Mouse (Mus musculus) heart, embryonic 10.5 days (tissue): ENCODE measurements around the gene Bckdhb. TPM values are rescaled to one million over a fixed set of nuclear protein-coding genes. Genes with fewer than 3 reads are reported as not detected.

Source experiments
- DNase-seq: peaks from one replicate; pipeline ENCODE4 v3.0.0-alpha.2; 2017; ENCODE audit warnings: low spot score
- H3K27ac ChIP-seq: fragments of 300-500 bp; sonication (generic); 2 replicates; pipeline ENCODE4 v1.5.1; 2016; ENCODE audit warnings: mild to moderate bottlenecking
- H3K27me3 ChIP-seq: fragments of 300-500 bp; sonication (generic); 2 replicates; pipeline ENCODE4 v1.6.1; 2016; ENCODE audit warnings: mild to moderate bottlenecking; ENCODE audit not compliant: poor library complexity, insufficient read depth, severe bottlenecking
- H3K36me3 ChIP-seq: fragments of 300-500 bp; sonication (generic); 2 replicates; pipeline ENCODE4 v1.6.1; 2016; ENCODE audit warnings: mild to moderate bottlenecking, moderate library complexity
- H3K4me1 ChIP-seq: fragments of 300-500 bp; sonication (generic); 2 replicates; pipeline ENCODE4 v1.6.1; 2016; ENCODE audit warnings: mild to moderate bottlenecking
- H3K4me3 ChIP-seq: fragments of 300-500 bp; sonication (generic); 2 replicates; pipeline ENCODE4 v1.5.1; 2016; ENCODE audit warnings: mild to moderate bottlenecking, moderate library complexity
- H3K9me3 ChIP-seq: fragments of 300-500 bp; sonication (generic); 2 replicates; pipeline ENCODE4 v1.6.1; 2016; ENCODE audit warnings: mild to moderate bottlenecking, moderate library complexity
- WGBS: fragments of 180-500 bp; shearing (Covaris S2); methylation state at CpG from one replicate; pipeline ENCODE4 v1.1.7; 2016; 5-methylcytosine and 5-hydroxymethylcytosine counted together
- polyA plus RNA-seq: library from polyadenylated mRNA; unstranded; fragments of >200 nt; fragmentation: Nextera tagmentation; extraction: Ambion mirVana; gene quantifications from 2 replicates; pipeline ENCODE4 v1.2.1, GENCODE M21; 2016

Gene Bckdhb
- polyA plus RNA-seq, 1 experiment from 2014 or later = 49.6 TPM

DNA sequence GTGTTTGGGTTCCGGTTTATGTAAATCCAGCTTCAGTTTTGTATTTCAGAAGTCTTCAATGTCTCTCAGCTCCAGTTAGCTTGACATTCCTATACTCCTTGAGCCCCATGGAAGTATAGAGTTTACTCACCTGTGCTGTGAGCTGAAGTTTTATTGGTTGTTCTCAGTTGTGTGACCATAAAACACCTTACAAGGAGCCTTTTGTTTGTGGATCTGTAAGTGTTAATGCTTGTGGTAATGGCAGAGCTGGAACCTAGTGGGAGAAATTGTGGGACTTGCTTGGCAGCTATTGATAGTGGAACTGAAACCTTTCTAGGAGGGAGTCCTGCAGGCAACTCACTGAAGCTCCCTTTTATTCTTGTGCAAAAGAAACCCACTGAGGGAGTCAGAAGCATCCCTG, 112.3 kb downstream of the Bckdhb start:
- WGBS = 86% methylated on average over 1 of the region's 1 CpGs
- Histone ChIP-seq H3K4me3 (no peak overlapping the region), H3K9me3 (no peaks in the 10 kb centered on the region), H3K27me3 (no peaks in the 10 kb centered on the region), H3K27ac (no peak overlapping the region), H3K36me3 (no peaks in the 10 kb centered on the region), H3K4me1 (peaks cover 8% of the 10 kb centered on the region; the same call in 1 of the 2 replicates)
- no peak for DNase-seq

DNA sequence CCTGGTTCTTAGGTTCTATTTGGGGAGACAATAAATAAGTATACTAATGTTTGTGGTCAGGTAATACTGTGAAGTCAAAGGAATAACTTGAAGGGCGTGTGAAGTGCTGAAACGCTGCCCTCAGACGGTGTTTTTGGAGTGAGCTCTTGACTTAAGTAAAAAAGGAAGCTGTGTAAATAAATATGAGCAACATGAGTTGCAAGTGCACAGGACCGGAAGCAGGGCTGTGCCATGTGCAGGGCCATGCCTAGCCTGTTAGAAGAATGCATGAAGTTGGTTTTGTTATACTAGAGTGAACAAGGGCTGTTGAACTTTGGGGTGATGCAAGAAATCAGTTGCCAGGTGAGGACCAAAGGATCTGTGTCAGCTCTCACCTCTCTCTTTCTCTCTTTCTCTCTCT, 114.0 kb downstream of the Bckdhb start:
- WGBS = 86% methylated on average over 4 of the region's 4 CpGs
- no peak for DNase-seq
- Histone ChIP-seq H3K4me3 (no peak overlapping the region), H3K9me3 (no peaks in the 10 kb centered on the region), H3K27ac (no peak overlapping the region), H3K36me3 (no peaks in the 10 kb centered on the region), H3K4me1 (no peaks in the 10 kb centered on the region), H3K27me3 (no peaks in the 10 kb centered on the region)

DNA sequence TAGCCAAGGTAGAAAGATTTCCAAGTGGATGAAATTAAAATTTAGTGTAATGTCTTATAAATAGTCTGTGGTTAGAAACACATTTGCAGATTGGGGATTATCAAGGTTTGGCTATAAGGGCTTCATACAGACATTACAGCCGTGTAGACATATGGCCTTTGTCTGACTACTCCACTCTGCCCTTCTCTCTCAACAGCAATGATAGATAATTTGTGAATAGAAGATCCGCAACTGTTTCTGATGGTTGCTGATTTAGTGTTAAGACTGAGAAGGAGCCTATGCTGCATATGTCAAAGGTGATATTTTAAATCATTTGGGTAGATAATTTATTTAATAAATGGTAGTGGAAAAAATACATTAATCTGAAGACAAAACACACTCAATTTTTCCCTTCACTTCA, 115.4 kb downstream of the Bckdhb start:
- H3K9me3 ChIP-seq = no peaks in the 10 kb centered on the region
- no peaks in the 10 kb centered on the region for H3K27me3 ChIP-seq
- H3K4me1 ChIP-seq = no peaks in the 10 kb centered on the region
- no peak overlapping the region for H3K4me3 ChIP-seq
- no peaks in the 10 kb centered on the region for H3K36me3 ChIP-seq
- H3K27ac ChIP-seq = no peak overlapping the region
- no peak for DNase-seq
- 77% methylated on average over 2 of the region's 2 CpGs for WGBS

DNA sequence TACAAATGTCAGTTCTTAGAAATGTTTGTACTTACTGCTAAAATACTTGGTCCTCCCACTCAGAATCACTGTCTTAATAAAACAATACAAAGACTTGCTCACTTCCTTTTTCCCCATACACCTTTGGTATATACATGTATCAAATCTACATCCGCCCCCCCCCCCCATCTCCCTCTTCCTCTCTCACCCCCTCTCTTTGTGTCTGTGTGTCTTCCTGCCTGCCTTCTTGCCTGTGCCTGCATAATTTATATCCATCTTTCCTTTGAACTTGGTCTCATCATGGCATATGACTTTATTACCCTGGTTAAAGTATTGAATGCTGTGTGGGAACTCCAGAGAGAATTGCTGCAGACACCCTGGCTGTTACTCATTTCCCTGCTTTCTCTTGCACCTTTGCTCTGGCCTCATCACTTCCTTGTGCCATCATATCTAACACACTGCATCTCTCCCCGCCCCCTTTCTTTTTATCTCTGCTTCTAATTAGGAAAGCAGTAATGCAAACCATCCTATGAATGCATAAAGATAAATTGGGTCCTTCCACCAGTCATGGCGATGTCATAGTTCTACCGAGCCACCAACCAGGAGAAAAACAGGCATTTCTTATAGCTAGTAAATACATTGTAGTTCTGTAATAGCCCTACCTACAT, 116.8 kb downstream of the Bckdhb start:
- Histone ChIP-seq H3K27me3 (no peaks in the 10 kb centered on the region), H3K36me3 (no peaks in the 10 kb centered on the region), H3K9me3 (no peaks in the 10 kb centered on the region), H3K27ac (no peak overlapping the region), H3K4me1 (peaks cover 3% of the 10 kb centered on the region; the same call in 1 of the 2 replicates), H3K4me3 (no peak overlapping the region)
- WGBS = 72% methylated on average over 4 of the region's 4 CpGs
- DNase-seq = no peak

DNA sequence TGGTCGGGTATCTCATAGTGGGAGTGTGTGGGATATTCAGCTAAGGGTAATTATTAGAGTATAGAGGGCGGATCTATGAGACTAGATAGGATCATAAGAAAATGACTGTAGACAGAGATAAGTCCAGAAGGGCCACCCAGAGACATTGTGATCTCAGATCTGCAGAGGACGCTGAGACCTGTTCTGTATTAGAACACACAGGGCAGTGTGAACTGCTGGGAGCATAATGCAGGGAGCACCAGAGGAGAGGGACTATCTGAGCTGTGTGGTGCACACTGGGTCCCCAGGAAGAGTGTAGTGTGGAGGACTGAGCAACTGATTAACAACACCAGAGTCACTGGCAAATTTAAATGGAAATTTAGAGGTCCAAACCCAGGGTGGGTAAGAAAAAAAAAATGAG, 117.6 kb downstream of the Bckdhb start:
- no peaks in the 10 kb centered on the region for H3K27me3 ChIP-seq
- H3K4me1 ChIP-seq = peaks cover 3% of the 10 kb centered on the region; the same call in 1 of the 2 replicates
- H3K4me3 ChIP-seq = no peak overlapping the region
- WGBS = 80% methylated on average over 3 of the region's 3 CpGs
- no peaks in the 10 kb centered on the region for H3K36me3 ChIP-seq
- DNase-seq = no peak
- no peaks in the 10 kb centered on the region for H3K9me3 ChIP-seq
- H3K27ac ChIP-seq = no peak overlapping the region

DNA sequence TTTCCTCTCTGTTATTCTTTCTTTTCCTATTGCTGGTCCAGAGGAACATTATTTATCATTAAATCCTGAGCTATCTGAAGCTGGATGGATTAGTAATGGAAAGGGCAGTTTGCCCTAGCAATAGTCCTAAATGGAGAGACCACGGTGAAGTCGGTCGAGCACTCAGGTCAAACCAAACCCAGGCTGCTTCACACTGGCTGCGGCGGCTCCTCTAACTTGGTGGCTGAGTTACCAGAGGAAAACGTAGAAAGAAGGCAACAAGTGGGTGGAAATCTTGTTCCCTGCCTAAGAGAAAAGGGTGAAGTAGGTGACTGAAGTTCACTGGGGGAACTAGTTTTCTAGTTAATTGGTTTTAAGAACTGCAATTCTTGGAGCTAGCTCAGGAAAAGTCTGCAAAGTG, 119.2 kb downstream of the Bckdhb start:
- Histone ChIP-seq H3K27ac (no peak overlapping the region), H3K9me3 (no peaks in the 10 kb centered on the region), H3K27me3 (no peaks in the 10 kb centered on the region), H3K4me1 (peaks cover 7% of the 10 kb centered on the region), H3K4me3 (no peak overlapping the region), H3K36me3 (no peaks in the 10 kb centered on the region)
- no peak for DNase-seq
- 90% methylated on average over 6 of the region's 6 CpGs for WGBS

DNA sequence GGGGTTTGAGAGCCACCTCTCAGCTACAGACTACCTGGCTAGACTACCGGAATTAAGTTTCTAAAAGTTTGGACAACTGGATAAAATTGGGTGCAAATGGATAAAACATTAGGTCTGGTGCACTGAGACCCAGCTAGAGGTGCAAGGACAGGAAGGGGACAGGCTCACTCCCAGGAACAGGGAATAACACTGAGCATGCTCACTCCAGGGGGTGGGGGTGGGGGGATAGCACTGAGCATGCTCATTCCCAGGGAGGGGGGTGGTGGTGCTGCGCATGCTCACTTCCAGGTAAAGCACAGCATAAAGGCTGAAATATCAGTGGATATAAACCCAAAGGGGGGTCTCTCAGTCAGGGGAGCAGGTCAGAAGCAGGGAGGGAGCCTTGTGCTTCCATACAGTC, 120.7 kb downstream of the Bckdhb start:
- 94% methylated on average over 2 of the region's 2 CpGs for WGBS
- Histone ChIP-seq H3K27ac (no peak overlapping the region), H3K4me3 (no peak overlapping the region), H3K36me3 (no peaks in the 10 kb centered on the region), H3K4me1 (peaks cover 10% of the 10 kb centered on the region), H3K27me3 (no peaks in the 10 kb centered on the region), H3K9me3 (no peaks in the 10 kb centered on the region)
- no peak for DNase-seq

DNA sequence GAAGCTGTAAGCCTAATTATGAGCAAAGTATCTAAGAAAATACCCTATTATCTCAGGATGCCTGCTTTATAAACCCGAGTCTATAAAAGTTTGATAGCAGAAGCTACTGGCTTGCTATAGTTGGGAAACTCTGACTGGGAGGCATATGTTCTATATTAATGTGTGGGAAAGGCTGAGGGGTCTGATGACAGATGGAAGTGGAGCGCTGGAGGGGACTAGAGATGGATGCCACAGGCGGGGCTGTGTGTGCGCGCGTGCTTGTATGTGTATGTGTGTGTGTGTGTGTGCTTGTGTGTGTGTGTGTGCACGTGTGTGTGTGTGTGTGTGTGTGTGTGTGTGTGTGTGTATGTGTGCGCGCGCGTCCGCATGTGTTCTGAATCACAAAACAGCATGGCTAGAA, 121.4 kb downstream of the Bckdhb start:
- Histone ChIP-seq H3K27ac (no peak overlapping the region), H3K9me3 (no peaks in the 10 kb centered on the region), H3K36me3 (no peaks in the 10 kb centered on the region), H3K4me3 (no peak overlapping the region), H3K4me1 (peaks cover 10% of the 10 kb centered on the region), H3K27me3 (no peaks in the 10 kb centered on the region)
- no peak for DNase-seq
- WGBS = 91% methylated on average over 12 of the region's 12 CpGs

DNA sequence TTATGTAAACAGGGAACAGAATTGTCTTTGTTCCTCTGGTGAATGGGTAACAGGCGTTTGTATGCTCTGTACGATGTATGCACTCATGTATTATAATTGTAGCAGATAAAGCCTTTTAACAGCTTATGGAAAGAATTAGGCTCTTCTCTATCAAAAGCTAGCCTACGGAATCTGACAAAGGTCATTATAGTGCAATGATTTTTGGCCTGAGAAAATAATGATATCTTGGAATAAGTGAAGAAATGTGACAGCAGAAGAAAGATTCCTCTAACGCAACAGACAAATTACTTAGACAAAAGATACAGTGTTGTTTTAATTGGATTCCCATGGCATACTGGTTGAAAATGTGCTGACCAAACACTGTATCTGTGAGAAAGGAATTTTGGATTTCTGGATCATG, 122.0 kb downstream of the Bckdhb start:
- Histone ChIP-seq H3K36me3 (no peaks in the 10 kb centered on the region), H3K27ac (no peak overlapping the region), H3K4me1 (peaks cover 10% of the 10 kb centered on the region), H3K4me3 (no peak overlapping the region), H3K9me3 (no peaks in the 10 kb centered on the region), H3K27me3 (no peaks in the 10 kb centered on the region)
- DNase-seq = no peak
- WGBS = 66% methylated on average over 4 of the region's 4 CpGs

DNA sequence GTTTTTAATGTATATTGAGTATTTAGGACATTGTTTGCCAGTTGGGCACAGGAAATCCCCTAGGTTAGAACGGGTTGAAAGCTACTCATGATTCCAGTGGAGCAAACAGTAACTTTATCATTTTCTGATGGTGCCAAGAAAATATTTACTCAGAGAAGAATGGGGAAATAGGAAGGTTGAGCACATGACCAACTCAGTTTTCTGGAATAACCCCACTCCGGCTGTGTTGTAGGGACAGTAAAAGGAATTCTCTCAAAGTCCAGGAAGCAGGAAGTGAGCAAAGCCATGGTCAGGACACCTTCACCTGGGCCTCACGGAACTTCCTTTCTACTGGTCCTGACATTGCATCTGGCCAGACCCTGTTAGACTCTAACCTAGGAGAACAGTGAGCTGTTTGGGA, 122.5 kb downstream of the Bckdhb start:
- Histone ChIP-seq H3K27ac (no peak overlapping the region), H3K4me1 (peaks cover 10% of the 10 kb centered on the region)
- 86% methylated on average over 3 of the region's 3 CpGs for WGBS

DNA sequence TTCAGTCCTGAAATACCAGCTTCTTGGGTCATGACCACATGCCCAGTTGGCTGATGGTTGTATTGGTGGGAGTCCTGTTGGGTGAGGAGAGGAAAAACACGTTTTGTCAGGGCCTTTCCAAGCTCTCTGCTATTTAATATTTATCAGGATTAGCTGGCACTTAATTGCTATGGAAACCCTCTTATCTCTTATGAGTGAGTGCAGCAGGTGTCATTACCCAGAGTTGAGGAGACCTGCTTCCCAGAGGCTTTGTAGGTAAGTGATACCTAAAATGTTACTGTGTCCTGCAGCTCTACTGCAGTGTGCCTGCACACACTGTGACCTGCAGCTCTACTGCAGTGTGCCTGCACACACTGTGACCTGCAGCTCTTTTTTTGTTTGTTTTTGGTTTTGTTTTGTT, 124.2 kb downstream of the Bckdhb start:
- no peak overlapping the region for H3K27ac ChIP-seq
- H3K27me3 ChIP-seq = no peaks in the 10 kb centered on the region
- no peak overlapping the region for H3K4me3 ChIP-seq
- 19% methylated on average over 1 of the region's 1 CpGs for WGBS
- H3K4me1 ChIP-seq = peaks cover 10% of the 10 kb centered on the region
- no peak for DNase-seq
- no peaks in the 10 kb centered on the region for H3K36me3 ChIP-seq
- H3K9me3 ChIP-seq = no peaks in the 10 kb centered on the region

More for the DNA sequence above, 122.5 kb downstream of the Bckdhb start:
- H3K36me3 ChIP-seq = no peaks in the 10 kb centered on the region
- no peaks in the 10 kb centered on the region for H3K9me3 ChIP-seq
- no peaks in the 10 kb centered on the region for H3K27me3 ChIP-seq
- DNase-seq = no peak
- H3K4me3 ChIP-seq = no peak overlapping the region

DNA sequence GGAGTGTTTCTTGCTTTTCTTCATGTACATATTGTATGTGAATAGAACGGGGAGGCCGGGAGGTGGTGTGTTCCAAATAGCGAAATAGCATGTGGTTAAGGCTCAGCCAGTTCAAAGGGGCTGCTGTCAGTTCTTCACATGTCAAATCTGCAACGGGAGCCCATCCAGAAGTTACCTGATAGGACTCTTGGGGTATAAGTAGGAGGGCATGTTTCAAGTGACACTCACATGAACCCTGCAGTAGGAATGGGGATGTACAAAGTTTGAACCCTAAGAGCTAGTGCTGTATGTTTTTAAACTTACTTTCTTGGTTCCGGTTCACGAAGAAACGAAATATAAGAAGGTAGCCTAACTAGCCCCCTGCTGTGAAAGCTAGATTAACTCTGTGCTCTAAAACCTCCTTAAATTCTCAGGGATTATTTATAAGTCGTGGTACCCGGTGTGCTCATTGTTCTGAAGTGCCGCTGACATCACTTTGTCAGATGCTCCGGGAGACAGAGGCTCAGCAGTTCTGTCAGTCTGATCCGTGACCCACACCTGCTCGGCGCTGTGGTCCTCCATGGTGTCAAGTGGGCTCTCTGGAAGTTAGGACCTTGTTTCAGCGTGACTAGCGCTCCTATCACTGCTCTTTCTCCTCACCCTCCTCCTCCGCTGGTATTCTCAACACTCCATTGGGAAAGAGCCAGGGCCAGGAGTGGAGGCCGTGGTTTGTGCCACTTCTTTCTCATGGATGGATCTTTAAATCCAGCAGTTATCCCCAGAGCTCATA, 126.1 kb downstream of the Bckdhb start:
- Histone ChIP-seq H3K9me3 (no peaks in the 10 kb centered on the region), H3K27me3 (no peaks in the 10 kb centered on the region), H3K4me3 (no peak overlapping the region), H3K27ac (no peak overlapping the region), H3K4me1 (peaks cover 7% of the 10 kb centered on the region), H3K36me3 (no peaks in the 10 kb centered on the region)
- DNase-seq = no peak
- WGBS = 74% methylated on average over 18 of the region's 18 CpGs

DNA sequence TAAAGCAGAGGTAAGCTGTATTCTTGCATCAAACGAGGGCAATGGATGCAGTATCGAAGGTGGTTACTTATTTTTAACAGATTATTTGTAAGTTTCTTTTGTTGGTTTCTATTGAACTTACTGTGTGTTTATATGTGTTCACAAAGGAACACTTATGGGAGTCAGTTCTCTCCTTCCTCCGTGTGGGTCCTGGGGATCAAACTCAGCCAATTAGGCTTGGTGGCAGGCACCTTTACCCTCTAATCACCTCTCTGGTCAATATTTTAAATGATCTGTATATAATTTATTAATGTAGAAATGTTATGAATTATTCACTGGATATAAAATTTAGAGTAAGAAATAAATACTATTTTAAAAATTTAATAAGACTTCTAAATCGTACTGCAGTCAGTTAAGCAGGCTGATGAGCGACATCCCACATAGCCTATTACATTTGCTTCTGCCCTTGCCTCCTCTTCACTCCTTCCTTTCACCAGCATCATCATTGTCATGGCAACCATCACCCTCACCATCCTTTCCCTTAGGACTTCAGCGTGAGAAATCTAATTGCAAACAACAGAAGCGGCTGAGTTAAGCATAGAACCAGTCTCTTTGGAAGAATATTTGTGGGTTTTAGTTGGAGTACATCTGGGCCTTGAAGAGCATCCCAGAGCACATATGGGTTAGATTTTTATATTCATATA, 130.3 kb downstream of the Bckdhb start:
- H3K27ac ChIP-seq = no peak overlapping the region
- no peaks in the 10 kb centered on the region for H3K36me3 ChIP-seq
- H3K9me3 ChIP-seq = no peaks in the 10 kb centered on the region
- 85% methylated on average over 7 of the region's 7 CpGs for WGBS
- no peak overlapping the region for H3K4me3 ChIP-seq
- H3K4me1 ChIP-seq = no peaks in the 10 kb centered on the region
- H3K27me3 ChIP-seq = no peaks in the 10 kb centered on the region
- no peak for DNase-seq
